Mouse (Mus musculus): ENCODE measurements around the gene Ube2q2. TPM values are rescaled to one million over a fixed set of nuclear protein-coding genes. Genes with fewer than 3 reads are reported as not detected.
"Not testable (repeated sequence)": the region's sequence is repeated elsewhere in the genome, so short reads cannot be mapped to it uniquely, and the experiment has no call there.

Gene Ube2q2
- total RNA-seq, 2 experiments from 2014 or later = 42.1 to 52.3 TPM

- no peak for DNase-seq (ENCODE audit: low spot score in 2 of 2)
Observed at GRCm38 (mm10) chr9:55170655-55171412, 22.2 kb downstream of the Ube2q2 start.

- no peak for DNase-seq (ENCODE audit: low spot score in 2 of 2)
Observed at GRCm38 (mm10) chr9:55172195-55172685, 23.6 kb downstream of the Ube2q2 start.

- no peak for DNase-seq (ENCODE audit: low spot score in 2 of 2)
Observed at GRCm38 (mm10) chr9:55174235-55174634, 25.6 kb downstream of the Ube2q2 start.

- no peak for DNase-seq (ENCODE audit: low spot score in 2 of 2)
Observed at GRCm38 (mm10) chr9:55195876-55196275, 47.2 kb downstream of the Ube2q2 start.

- no peak for DNase-seq (ENCODE audit: low spot score in 2 of 2)
Observed at GRCm38 (mm10) chr9:55198260-55198659, 49.6 kb downstream of the Ube2q2 start.

- no peak for DNase-seq (ENCODE audit: low spot score in 2 of 2)
Observed at GRCm38 (mm10) chr9:55199348-55199747, 50.7 kb downstream of the Ube2q2 start.

GRCm38 (mm10) chr9:55208458-55208789, 59.8 kb downstream of the Ube2q2 start:
- DNase-seq (ENCODE audit: low spot score in 2 of 2) = no peak

- DNase-seq (ENCODE audit: low spot score in 2 of 2) = peak; percentile 81 to 87
Observed at GRCm38 (mm10) chr9:55208790-55209481, 60.3 kb downstream of the Ube2q2 start, which contains the start of gene Fbxo22. Gene Fbxo22 (plus strand): TSS chr9:55208925.

DNA sequence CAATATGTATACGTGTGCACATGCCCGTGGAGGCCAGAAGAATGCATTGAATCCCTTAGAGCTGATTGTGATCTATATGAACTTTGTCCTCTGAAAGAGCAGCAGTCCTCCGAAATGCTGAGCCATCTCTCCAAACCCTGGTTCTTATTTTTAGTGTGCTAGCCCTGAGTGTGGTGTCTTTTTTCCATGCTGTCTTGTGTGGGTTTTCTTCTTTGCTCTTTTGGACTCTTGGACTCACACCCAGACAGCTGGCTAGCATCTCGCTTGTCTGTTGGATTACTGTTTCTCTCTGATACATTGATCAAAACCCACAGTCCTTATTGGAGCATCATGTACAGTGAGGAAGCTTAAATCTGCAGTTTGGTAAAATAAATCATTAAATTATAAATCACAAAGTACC, 63.0 kb downstream of the Ube2q2 start:
- no peak for DNase-seq (ENCODE audit: low spot score in 2 of 2)

GRCm38 (mm10) chr9:55213396-55213795, 64.7 kb downstream of the Ube2q2 start:
- DNase-seq (ENCODE audit: low spot score in 2 of 2) = no peak

GRCm38 (mm10) chr9:55215056-55215455, 66.4 kb downstream of the Ube2q2 start:
- DNase-seq (ENCODE audit: low spot score in 2 of 2) = no peak

- no peak for DNase-seq (ENCODE audit: low spot score in 2 of 2)
Observed at GRCm38 (mm10) chr9:55215648-55216047, 67.0 kb downstream of the Ube2q2 start.

DNA sequence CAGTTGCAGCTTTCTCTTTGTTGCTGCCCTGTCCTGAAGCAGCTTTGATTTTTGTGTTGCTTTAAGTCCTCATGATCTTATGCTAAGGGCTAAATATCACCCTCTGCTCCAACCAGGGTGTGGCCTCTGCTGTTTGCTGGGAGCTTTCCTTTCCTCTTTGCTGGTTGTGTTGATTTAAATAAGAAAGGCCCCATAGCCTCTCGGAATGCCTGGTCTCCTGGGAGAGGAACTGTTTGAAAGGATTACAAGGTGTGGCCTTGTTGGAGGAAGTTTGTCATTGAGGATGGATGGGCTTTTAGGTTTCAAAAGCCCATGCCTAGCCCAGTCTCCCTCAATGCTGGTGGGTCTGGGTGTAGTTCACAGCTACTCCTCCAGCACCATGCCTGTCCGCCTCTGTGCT, 67.4 kb downstream of the Ube2q2 start:
- no peak for DNase-seq (ENCODE audit: low spot score in 2 of 2)

- no peak for DNase-seq (ENCODE audit: low spot score in 2 of 2)
Observed at GRCm38 (mm10) chr9:55217381-55217780, 68.7 kb downstream of the Ube2q2 start.

DNA sequence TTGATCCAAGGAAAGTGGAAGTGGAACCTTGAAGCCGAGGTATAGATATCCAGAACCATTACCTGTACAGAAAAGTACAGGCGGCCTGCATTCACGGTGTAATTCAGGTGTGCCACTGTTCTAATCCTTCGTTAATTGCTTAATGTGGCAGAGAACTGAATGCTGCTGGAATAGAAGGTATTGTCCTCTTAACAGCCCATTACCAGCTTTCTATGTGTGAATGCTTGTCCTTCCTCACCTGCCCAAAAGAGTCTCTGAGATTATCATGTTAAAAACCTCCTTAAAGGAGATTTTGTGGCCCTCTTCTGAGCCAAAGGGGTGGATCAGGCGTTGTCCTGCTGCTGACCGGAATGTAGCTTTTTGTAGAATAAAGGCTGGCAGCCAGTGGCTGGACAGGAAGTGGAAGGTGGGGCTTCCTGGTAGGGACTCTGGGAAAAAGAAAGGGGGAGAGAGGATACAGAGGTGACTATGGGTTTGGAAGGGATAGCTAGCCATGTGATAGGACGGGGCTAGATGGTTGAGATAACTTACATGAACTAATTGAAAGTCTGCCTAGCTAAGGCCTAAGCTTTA, 76.6 kb downstream of the Ube2q2 start:
- DNase-seq (ENCODE audit: low spot score in 2 of 2) = no peak

- peak in 1 of 2 experiments; percentile 24 for DNase-seq (ENCODE audit: low spot score in 2 of 2)
Observed at GRCm38 (mm10) chr9:55226251-55226650, 77.6 kb downstream of the Ube2q2 start.

GRCm38 (mm10) chr9:55228149-55228548, 79.5 kb downstream of the Ube2q2 start:
- DNase-seq (ENCODE audit: low spot score in 2 of 2) = no peak

- DNase-seq (ENCODE audit: low spot score in 2 of 2) = no peak
Observed at GRCm38 (mm10) chr9:55229010-55229409, 80.4 kb downstream of the Ube2q2 start.

DNA sequence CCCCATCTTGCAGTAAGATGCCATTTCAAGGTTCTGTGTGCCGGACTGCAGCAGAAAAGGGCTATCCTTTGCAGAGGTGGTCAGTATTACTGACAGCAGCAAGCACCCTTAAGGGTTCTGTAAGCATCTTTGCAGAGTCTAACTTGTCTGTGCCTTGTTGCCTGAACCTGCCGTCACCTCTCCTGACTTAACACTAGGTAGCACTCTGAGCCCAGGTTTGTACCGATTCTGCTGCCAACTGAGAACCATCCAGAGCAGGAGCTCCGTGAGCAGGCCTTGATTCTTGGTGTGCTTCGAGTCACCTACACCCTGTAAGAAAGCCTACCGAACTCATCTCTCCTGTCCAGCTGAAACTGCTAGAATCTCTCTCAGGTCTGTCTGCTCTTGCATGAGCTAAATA, 82.9 kb downstream of the Ube2q2 start:
- no peak for DNase-seq (ENCODE audit: low spot score in 2 of 2)

DNA sequence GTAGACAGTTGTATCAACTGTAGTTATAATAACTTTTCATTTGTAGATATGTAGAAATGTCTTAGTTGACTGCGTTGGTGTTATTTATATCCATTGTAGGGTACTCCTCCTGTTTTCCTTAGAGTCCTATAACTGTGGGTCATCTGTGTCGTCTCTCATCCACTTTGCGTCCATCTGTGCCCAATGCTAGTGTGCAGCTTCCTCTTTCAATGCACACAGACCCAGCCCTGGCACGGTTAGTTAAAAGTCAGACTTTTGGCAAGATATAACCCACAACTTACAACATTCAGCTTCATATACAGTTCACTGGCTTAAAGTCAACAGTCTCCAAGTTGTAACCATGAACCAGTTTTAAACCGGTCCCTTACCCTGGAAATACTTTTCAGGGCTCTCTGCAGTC, 83.5 kb downstream of the Ube2q2 start:
- DNase-seq (ENCODE audit: low spot score in 2 of 2) = no peak

- DNase-seq (ENCODE audit: low spot score in 2 of 2) = no peak
Observed at GRCm38 (mm10) chr9:55232586-55232985, 83.9 kb downstream of the Ube2q2 start.

DNA sequence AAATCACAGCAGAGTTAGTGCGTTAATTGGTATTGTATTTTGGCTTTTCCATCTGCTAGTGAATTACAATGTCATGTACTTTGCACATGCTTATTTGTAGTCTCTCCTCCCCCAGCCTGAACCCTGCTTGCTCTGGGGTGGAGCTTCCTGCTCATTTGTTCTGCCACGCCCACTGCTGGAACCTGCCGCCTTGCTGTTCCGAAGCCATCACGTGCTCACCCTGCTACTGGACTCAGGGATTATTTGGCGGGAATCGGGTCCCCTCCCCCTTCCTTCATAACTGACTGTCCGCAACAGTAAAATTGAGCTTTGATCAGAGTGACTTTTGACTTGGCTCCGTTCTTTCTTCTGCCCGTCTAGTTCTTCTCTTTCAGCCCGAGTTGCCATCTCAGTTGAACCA, 84.4 kb downstream of the Ube2q2 start:
- not testable (repeated sequence) for DNase-seq (ENCODE audit: low spot score in 2 of 2)
